Mouse (Mus musculus): Measurements from ENCODE around the gene Lrrc43. TPM values are rescaled to one million over a fixed set of nuclear protein-coding genes. Genes with fewer than 3 reads are reported as not detected.
A peak's percentile ranks its signal among the peaks of the same experiment; 100 is the strongest.

Lrrc43 gene
- polyA plus RNA-seq, 1 experiment: not detected

DNA sequence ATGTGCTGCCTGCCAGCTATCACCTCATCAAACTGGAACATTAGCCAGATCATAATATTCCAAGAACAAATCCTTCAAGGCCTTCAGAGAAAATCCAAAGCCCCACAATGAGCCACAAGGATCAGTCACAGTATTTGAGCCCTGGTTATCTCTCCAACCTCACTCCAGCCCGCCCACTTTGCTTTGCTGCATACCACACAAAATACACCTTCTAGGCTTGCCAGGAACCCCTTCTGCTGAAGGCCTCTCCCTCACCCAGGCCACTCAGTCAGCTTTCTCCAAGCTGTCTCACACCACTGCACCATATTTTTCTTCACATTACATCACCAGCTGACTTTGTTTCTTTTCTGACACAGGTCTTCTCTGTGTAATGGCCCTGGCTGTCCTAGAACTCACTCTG lies 33.1 kb downstream of the Lrrc43 start:
- TF ChIP-seq CTCF (IDR thresholded peaks at IDR 0.05; ENCODE audit: low read depth, low read length): no peak
- no peak for TF ChIP-seq EP300 (IDR thresholded peaks at IDR 0.05; ENCODE audit: insufficient read depth, low read depth, low read length)
- TF ChIP-seq POLR2A (IDR thresholded peaks at IDR 0.05; ENCODE audit: insufficient read depth, low read length): no peak
- Histone ChIP-seq H3K27ac (ENCODE audit: insufficient read depth, low read length) (no peak overlapping the region), H3K9ac (ENCODE audit: low read depth, poor library complexity, severe bottlenecking) (no peak overlapping the region), H3K9me3 (replicated peaks; ENCODE audit: control insufficient read depth, insufficient read depth, low read length, poor library complexity, severe bottlenecking) (no peaks in the 10 kb centered on the region), H3K4me1 (ENCODE audit: control insufficient read depth, insufficient read depth, low read length) (no peaks in the 10 kb centered on the region), H3K36me3 (ENCODE audit: control insufficient read depth, insufficient read depth, low read length, poor library complexity, severe bottlenecking) (peaks cover 11% of the 10 kb centered on the region), H3K4me3 (ENCODE audit: low read depth, low read length) (no peak overlapping the region), H3K27me3 (ENCODE audit: control insufficient read depth, insufficient read depth, low read length, poor library complexity, severe bottlenecking) (no peaks in the 10 kb centered on the region)

DNA sequence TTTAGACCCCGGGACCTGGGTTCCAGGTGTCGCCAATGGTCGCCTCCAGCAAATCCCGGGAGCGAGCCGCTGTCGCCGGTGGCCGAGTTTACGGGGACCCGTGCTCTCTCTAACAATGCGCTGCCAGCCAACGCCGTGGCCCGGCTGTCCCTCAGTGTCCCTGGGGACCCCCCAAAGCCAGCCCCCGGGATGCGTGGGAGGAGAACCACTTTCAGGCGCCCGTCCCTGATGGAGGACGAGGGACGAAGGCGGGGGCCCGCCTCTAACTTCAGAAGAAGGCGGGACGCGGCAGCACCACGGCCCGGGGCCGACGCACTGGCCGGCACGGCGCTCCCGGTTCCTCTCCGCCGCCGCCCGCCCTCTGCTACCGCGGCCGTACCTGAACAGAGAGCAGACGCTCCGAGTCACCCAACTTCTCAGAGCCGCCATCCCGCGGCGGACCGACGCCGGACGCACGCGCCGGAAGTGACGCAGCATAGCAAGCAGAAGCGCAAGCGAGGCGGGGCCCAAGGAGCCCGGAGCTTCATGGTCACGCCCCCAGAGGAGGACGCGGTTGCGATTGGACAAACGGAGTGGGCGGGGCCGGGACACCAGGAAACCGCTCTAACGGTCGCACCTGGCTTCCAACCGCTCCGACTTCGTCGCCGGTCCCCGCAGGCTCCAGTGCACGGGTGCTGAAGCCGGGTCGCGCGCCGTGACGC lies 34.7 kb downstream of the Lrrc43 start, which contains the start of gene Diablo:
Gene Diablo (minus strand): TSS at position 485 of the 701 bp plus-strand sequence.
- Histone ChIP-seq H3K36me3 (ENCODE audit: control insufficient read depth, insufficient read depth, low read length, poor library complexity, severe bottlenecking) (peaks cover 7% of the 10 kb centered on the region), H3K4me3 (ENCODE audit: low read depth, low read length) (peak within 1 kb of the TSS; percentile 88), H3K4me1 (ENCODE audit: control insufficient read depth, insufficient read depth, low read length) (no peaks in the 10 kb centered on the region), H3K27me3 (ENCODE audit: control insufficient read depth, insufficient read depth, low read length, poor library complexity, severe bottlenecking) (no peaks in the 10 kb centered on the region), H3K27ac (ENCODE audit: insufficient read depth, low read length) (no peak within 1 kb of the TSS), H3K9ac (ENCODE audit: low read depth, poor library complexity, severe bottlenecking) (peak within 1 kb of the TSS; percentile 87), H3K9me3 (replicated peaks; ENCODE audit: control insufficient read depth, insufficient read depth, low read length, poor library complexity, severe bottlenecking) (no peaks in the 10 kb centered on the region)
- TF ChIP-seq EP300 (IDR thresholded peaks at IDR 0.05; ENCODE audit: insufficient read depth, low read depth, low read length) (no peak), POLR2A (IDR thresholded peaks at IDR 0.05; ENCODE audit: insufficient read depth, low read length) (peak; percentile 82), CTCF (IDR thresholded peaks at IDR 0.05; ENCODE audit: low read depth, low read length) (no peak)

DNA sequence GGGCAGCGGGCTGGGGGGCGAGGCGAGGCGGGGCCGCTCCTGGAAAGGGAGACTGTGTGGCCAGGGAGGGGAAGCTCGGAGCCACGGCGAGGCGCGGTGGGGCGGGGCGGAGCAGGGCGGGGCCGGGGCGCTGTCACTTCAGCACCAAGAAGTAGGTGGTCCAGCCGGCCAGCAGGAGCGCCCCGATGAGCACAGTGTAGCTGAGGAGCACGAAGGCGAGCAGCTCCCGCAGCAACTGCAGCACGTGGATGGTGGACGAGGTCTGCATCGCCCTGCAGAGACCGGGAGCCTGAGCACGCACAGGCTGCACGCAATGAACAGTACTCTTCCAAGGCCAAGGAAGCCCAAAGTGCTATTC lies 35.3 kb downstream of the Lrrc43 start:
- H3K4me1 ChIP-seq (ENCODE audit: control insufficient read depth, insufficient read depth, low read length): no peaks in the 10 kb centered on the region
- peaks cover 4% of the 10 kb centered on the region for H3K36me3 ChIP-seq (ENCODE audit: control insufficient read depth, insufficient read depth, low read length, poor library complexity, severe bottlenecking)
- peak overlapping the region; percentile 88 for H3K4me3 ChIP-seq (ENCODE audit: low read depth, low read length)
- no peaks in the 10 kb centered on the region for H3K9me3 ChIP-seq (replicated peaks; ENCODE audit: control insufficient read depth, insufficient read depth, low read length, poor library complexity, severe bottlenecking)
- TF ChIP-seq EP300 (IDR thresholded peaks at IDR 0.05; ENCODE audit: insufficient read depth, low read depth, low read length) (no peak), CTCF (IDR thresholded peaks at IDR 0.05; ENCODE audit: low read depth, low read length) (no peak), POLR2A (IDR thresholded peaks at IDR 0.05; ENCODE audit: insufficient read depth, low read length) (no peak)
- H3K27me3 ChIP-seq (ENCODE audit: control insufficient read depth, insufficient read depth, low read length, poor library complexity, severe bottlenecking): no peaks in the 10 kb centered on the region
- no peak overlapping the region for H3K27ac ChIP-seq (ENCODE audit: insufficient read depth, low read length)
- H3K9ac ChIP-seq (ENCODE audit: low read depth, poor library complexity, severe bottlenecking): no peak overlapping the region

DNA sequence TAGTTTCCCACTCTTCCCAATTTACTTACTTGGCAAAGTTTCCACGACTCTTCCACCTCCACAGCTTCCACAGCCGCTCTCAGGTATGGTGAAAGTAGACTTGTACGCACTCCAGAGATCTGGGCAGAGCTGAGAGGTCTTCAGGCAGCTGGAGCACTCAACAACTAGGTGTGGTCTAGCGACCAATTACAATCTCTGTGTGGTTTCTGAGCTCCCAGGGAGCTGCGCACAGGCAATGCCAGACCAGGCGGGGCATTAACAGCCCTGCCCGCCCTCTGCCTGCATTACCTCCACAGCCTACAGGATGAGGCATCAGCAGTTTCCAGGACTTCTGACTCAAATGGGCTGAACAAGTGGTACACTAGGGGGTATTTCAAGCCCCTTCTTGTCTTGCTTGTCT lies 36.2 kb downstream of the Lrrc43 start, which contains the start of gene Gm49027:
Gene Gm49027 (minus strand): TSS at position 208 of the 400 bp plus-strand sequence.
- TF ChIP-seq POLR2A (IDR thresholded peaks at IDR 0.05; ENCODE audit: insufficient read depth, low read length) (no peak), EP300 (IDR thresholded peaks at IDR 0.05; ENCODE audit: insufficient read depth, low read depth, low read length) (no peak), CTCF (IDR thresholded peaks at IDR 0.05; ENCODE audit: low read depth, low read length) (no peak)
- Histone ChIP-seq H3K27me3 (ENCODE audit: control insufficient read depth, insufficient read depth, low read length, poor library complexity, severe bottlenecking) (no peaks in the 10 kb centered on the region), H3K9ac (ENCODE audit: low read depth, poor library complexity, severe bottlenecking) (no peak within 1 kb of the TSS), H3K4me3 (ENCODE audit: low read depth, low read length) (peak within 1 kb of the TSS; percentile 88), H3K9me3 (replicated peaks; ENCODE audit: control insufficient read depth, insufficient read depth, low read length, poor library complexity, severe bottlenecking) (no peaks in the 10 kb centered on the region), H3K4me1 (ENCODE audit: control insufficient read depth, insufficient read depth, low read length) (no peaks in the 10 kb centered on the region), H3K27ac (ENCODE audit: insufficient read depth, low read length) (no peak within 1 kb of the TSS), H3K36me3 (ENCODE audit: control insufficient read depth, insufficient read depth, low read length, poor library complexity, severe bottlenecking) (no peaks in the 10 kb centered on the region)

DNA sequence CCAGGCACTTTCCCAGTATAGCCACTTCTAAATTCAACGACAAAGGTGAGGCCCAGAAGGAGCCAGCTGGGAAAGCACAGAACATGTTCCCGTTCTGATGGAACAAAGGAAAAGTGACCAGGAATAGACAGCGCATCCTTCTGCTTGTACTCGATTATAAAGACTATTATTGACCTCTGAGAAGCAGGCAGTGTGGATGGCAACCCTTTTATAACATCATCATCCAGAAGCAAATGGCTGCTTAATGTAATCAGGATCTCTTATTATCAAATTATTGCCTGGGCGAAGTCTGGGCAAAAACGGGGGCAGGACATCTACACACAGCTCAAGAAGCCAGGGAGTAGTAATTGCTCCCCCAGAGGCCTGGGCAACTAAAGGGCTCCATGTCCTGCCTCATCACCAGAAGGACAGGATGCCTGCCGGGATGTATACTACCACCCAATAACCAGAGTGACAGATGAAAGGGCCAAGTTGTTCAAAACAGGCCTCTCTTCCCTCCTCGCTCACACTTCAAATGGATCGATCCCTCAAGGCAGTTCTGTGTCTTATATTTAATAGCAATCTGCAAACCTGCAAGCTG lies 36.9 kb downstream of the Lrrc43 start:
- H3K36me3 ChIP-seq (ENCODE audit: control insufficient read depth, insufficient read depth, low read length, poor library complexity, severe bottlenecking): 0 out of 2 replicates have a peak, but pooled peaks cover 2% of the 10 kb centered on the region
- H3K4me1 ChIP-seq (ENCODE audit: control insufficient read depth, insufficient read depth, low read length): no peaks in the 10 kb centered on the region
- TF ChIP-seq POLR2A (IDR thresholded peaks at IDR 0.05; ENCODE audit: insufficient read depth, low read length): no peak
- no peak for TF ChIP-seq EP300 (IDR thresholded peaks at IDR 0.05; ENCODE audit: insufficient read depth, low read depth, low read length)
- TF ChIP-seq CTCF (IDR thresholded peaks at IDR 0.05; ENCODE audit: low read depth, low read length): no peak
- no peak overlapping the region for H3K27ac ChIP-seq (ENCODE audit: insufficient read depth, low read length)
- H3K27me3 ChIP-seq (ENCODE audit: control insufficient read depth, insufficient read depth, low read length, poor library complexity, severe bottlenecking): no peaks in the 10 kb centered on the region
- no peak overlapping the region for H3K9ac ChIP-seq (ENCODE audit: low read depth, poor library complexity, severe bottlenecking)
- H3K4me3 ChIP-seq (ENCODE audit: low read depth, low read length): no peak overlapping the region
- no peaks in the 10 kb centered on the region for H3K9me3 ChIP-seq (replicated peaks; ENCODE audit: control insufficient read depth, insufficient read depth, low read length, poor library complexity, severe bottlenecking)

DNA sequence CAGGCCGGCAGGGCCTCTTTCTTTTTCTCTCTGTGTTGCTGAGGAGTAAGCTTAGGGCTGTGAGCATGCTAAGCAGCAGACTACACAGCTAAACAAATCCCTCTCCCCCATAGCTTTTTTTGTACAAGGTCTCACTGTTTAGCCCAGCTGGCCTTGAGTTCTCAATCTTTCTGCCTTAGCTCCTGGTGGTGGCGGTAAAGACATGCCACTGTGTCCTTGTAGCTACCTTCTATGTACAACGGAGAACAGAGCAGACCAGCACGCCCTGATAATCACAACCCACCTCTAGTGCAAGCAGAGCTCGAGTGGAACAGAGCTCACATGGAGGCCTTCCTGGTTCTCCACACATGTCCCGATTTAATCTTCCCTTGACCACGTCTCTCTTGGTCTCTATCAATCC lies 39.5 kb downstream of the Lrrc43 start:
- H3K27ac ChIP-seq (ENCODE audit: insufficient read depth, low read length): no peak overlapping the region
- TF ChIP-seq CTCF (IDR thresholded peaks at IDR 0.05; ENCODE audit: low read depth, low read length): no peak
- TF ChIP-seq POLR2A (IDR thresholded peaks at IDR 0.05; ENCODE audit: insufficient read depth, low read length): no peak
- H3K4me3 ChIP-seq (ENCODE audit: low read depth, low read length): no peak overlapping the region
- no peak overlapping the region for H3K9ac ChIP-seq (ENCODE audit: low read depth, poor library complexity, severe bottlenecking)
- H3K36me3 ChIP-seq (ENCODE audit: control insufficient read depth, insufficient read depth, low read length, poor library complexity, severe bottlenecking): 0 out of 2 replicates have a peak, but pooled peaks cover 2% of the 10 kb centered on the region
- no peaks in the 10 kb centered on the region for H3K27me3 ChIP-seq (ENCODE audit: control insufficient read depth, insufficient read depth, low read length, poor library complexity, severe bottlenecking)
- no peaks in the 10 kb centered on the region for H3K9me3 ChIP-seq (replicated peaks; ENCODE audit: control insufficient read depth, insufficient read depth, low read length, poor library complexity, severe bottlenecking)
- H3K4me1 ChIP-seq (ENCODE audit: control insufficient read depth, insufficient read depth, low read length): no peaks in the 10 kb centered on the region
